Mouse (Mus musculus) megakaryocyte, adult 5-6 weeks (primary cell): Measurements from ENCODE around the gene Espn. TPM values are rescaled to one million over a fixed set of nuclear protein-coding genes. Genes with fewer than 3 reads are reported as not detected.

Experiments used
- ATAC-seq: 2 replicates; pipeline ENCODE4 v1.8.0; 2016; ENCODE audit warnings: mild to moderate bottlenecking, inconsistent platforms; ENCODE audit not compliant: poor library complexity, severe bottlenecking
- total RNA-seq, 2 experiments: library from RNA; stranded (forward) in 1 of 2; stranded (reverse) in 1 of 2; fragments of 153-499, 151-499 nt in 1 of 2; fragments of 221-1000, 200-1000 nt in 1 of 2; gene quantifications; 2 replicates each; pipeline versions ENCODE4 v1.2.3 to v1.2.4; 2015 to 2017

The Espn gene
- total RNA-seq, 2 experiments from 2014 or later, result 0.22 to 1.2 TPM

GRCm38 (mm10) chr4:152101921-152102320 lies 50.2 kb downstream of the Espn start:
- ATAC-seq, result no peak

DNA sequence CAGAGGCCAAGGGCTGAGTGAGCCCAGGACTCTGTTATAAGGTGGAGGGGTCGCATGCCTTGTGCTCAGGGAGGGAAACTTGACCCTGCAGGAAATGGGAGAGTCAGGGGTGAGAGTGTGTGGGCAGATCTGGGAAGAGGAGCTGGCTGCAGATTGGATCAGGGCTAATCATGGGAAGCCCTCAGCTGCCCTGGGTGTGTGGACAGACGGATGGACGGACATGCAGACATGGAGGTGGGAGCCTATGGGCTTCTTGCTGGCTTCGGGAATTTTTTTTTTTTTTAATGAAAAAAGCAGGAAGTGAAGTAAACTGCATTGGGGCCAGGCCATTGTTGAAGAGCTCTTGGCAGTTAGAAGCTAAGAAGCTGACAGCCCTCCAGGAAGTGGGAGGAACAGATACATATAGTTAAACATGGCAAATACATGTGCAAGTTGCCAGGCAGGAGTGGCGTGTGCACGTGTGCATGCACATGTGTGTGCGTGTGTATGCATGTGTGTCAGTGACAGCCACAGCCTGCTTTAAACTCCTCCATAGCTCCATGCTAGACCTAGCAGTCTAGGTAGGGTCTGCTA lies 51.0 kb downstream of the Espn start:
- no peak for ATAC-seq

- no peak for ATAC-seq
Observed at GRCm38 (mm10) chr4:152100541-152100940, 51.6 kb downstream of the Espn start.

DNA sequence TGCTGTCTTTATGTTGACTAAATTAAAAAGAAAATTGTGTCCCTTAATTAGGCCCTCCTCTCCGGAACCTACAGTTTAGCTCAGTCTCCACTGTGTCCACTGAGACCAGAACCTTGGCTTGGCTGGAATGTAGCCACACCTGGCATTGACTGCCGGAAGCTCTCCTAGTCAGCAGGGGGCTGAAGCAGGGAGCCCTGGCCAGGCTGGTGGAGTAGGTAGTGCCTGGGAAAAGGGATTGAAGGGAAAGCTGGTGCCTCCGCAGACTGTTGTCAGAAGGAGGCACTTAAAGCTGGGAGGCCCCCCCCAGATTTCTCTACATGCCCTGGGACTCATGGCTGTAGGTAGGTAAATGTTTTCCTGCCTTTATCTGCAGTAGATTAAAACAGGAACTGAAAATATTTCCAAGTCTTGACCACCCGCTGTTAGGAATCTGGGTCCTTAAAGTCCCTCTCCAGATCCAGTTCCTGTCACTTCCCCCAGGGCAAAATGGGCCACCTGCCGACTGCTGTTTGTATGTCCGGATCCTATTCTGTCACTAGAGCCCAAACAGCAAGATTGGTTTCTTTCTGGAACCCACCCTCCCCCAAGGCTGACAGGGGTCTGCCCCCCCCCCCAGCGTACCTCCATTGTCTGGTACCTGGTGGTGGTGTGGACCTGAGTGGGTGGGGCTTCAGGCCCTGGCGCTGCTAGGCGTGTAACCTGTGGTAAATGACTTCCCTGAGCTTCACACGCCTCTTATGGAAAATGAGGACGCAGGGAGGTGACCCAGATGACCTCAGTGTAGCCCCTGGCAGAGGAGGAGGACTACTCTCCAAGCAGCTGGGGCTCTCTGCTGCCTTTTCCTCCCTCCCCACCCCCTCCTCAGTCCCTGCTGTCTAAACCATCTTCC lies 54.0 kb downstream of the Espn start:
- ATAC-seq, result no peak

- ATAC-seq, result no peak
Observed at GRCm38 (mm10) chr4:152096927-152097326, 55.2 kb downstream of the Espn start.

- ATAC-seq, result peak; percentile 89
Observed at GRCm38 (mm10) chr4:152095937-152096910, 55.9 kb downstream of the Espn start.

GRCm38 (mm10) chr4:152094233-152094632 lies 57.9 kb downstream of the Espn start:
- ATAC-seq, result no peak

DNA sequence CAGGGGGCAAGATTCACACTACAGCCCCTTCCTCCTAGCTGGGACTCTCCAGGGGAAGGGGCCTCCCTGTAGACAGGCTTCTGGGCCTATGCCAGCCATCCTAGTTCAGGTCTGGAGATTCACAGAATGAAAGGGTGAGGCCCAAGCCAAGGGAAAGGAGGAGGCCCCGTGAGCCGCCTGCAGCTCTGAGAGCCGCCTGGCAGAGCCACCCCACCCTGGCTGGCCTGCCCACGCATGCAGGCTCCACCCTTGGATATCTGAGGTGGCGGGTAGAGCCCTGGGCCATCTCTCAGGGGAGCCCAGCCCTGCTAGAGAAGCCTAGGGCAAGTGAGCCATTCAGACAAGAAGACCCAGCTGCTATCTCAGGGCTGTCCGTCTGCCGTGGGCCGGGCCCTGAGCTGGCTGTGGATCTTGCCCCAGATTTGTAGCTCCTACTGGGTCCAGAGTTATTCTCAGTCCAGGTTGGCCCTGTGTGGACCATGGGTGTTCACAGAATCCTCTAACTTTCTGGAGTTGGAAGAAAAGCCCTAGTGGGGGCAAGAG lies 59.3 kb downstream of the Espn start:
- ATAC-seq, result peak; percentile 19; the same call in 1 of the 2 replicates

DNA sequence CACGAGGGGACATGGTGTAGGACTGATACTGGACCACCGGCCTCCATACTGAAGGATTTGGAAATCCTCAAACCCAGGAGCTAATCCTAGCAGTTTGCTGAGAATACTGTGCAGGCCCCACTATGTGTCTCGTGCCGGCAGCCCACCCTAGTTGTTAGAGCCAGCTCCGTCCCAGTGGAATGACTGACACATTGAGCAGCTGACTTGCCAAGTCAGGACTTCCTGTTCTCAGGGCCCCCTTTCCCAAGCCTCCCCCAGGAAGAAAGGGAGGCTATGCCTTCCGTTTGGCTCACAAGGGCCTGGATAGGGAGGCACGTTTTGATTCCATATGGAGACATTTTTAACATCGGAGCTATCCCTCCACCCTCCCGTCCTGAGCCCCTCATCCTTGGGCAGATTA lies 62.0 kb downstream of the Espn start:
- no peak for ATAC-seq

GRCm38 (mm10) chr4:152088556-152089120 lies 63.5 kb downstream of the Espn start:
- no peak for ATAC-seq

- no peak for ATAC-seq
Observed at GRCm38 (mm10) chr4:152088133-152088532, 64.0 kb downstream of the Espn start.

DNA sequence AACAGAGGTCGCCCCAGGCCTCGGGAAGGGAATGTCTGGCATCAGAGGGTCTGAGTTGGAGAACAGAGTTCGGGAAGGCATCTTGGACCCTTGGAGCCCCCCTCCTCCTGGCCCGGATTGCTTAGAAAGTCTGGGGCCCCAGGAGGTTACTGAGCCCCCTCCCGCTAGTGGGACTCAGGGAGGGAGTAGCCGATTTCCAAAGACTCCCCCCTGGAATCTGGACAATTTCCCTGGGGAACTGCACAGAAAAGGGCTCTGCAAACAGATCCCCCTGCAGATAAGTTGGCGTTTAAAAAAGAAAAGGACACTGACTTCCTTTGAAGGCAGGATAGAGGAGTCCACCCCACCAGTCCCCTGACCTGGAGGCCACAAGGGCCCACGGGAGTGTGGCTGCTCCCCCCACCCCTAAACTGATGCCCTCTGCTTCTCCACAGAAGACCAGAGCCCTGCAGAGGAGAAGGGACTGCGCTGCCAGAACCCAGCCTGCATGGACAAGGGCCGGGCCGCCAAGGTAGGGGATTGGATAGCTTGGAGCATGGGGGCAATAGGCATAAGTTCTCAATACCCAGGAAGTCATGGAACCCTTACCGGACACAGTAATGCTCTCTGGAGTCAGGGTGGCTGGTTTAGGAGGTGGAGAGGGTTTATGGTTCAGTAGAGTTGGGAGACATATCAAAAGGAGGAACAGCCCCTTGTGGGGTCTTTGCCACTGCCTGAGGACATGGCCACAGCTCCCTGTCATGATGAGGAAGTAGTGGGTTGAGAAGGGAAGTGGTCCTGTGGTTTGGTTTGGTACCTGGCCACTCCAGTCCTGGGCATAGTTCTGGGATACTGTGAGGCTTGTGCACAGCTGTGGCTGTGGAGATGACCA lies 64.7 kb downstream of the Espn start:
- ATAC-seq, result peak; percentile 79

GRCm38 (mm10) chr4:152086505-152087210 lies 65.5 kb downstream of the Espn start:
- peak; percentile 49 for ATAC-seq

DNA sequence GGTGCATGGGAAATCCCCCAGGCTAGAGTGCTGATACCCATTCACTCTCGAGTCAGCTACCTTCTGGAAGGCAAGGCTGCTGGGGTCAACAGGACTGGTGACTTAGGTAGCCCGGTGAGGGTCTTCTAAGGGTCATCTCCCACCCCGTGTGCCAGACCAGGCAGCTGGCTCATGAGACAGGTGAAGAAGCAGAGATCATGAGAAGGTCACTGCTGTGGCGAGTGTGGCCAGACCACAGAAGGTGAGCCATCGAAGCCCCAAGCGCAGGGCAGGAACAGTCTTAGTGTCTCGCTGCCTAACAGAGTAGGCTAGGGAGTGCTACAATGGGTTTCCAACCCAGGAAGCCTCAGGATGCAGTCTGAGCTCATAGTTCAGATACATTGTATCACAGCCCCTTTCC lies 67.6 kb downstream of the Espn start:
- no peak for ATAC-seq

DNA sequence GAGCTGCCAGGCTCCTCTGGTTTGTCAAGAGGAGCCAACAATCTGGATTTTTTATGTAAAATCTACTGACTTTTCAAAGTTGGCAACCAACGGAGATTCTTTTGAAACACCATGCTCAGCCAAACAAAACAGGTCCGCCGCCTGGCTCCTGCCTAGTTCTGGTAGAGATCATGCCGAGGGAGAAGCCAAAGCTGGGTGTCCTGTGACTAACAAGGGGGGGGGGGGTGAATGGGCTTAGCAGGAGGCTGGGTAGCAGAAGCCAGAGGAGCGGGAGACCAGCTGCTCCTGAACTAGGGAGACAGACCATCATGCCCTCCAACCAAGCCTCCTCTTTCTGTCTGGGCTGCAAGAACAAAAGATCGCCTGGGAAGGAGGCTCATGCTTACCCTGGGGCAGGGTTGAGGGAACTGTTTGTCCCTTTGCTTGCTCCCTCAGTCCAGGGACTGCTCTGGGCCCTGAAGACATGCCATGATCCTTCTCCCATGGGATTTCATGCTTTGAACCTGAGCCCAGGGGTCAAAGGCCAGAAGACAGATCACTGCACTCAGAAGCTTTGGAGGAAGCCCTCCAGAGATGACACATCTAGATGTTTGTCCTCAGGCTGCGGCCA lies 68.5 kb downstream of the Espn start:
- no peak for ATAC-seq

GRCm38 (mm10) chr4:152079931-152080330 lies 72.2 kb downstream of the Espn start:
- ATAC-seq, result no peak

DNA sequence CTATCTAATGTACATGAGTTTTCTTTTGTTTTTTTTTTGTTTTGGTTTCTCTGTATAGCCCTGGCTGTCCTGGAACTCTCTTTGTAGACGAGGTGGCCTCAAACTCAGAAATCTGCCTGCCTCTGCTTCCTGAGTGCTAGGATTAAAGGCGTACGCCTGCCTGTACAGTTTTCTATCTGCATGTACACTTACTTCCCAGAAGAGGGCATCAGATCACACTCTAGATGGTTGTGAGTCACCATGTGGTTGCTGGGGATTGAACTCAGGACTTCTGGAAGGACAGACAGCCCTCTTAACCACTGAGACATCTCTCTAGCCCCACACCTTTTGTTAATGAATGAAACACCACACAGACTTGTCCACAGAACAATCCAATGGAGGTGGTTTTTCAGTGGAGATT lies 72.9 kb downstream of the Espn start:
- ATAC-seq, result no peak

GRCm38 (mm10) chr4:152078105-152078530 lies 74.1 kb downstream of the Espn start:
- ATAC-seq, result peak; percentile 90
